Mouse (Mus musculus) midbrain, embryonic 14.5 days (tissue): ENCODE results near the gene Ppara. TPM values are rescaled to one million over a fixed set of nuclear protein-coding genes. Genes with fewer than 3 reads are reported as not detected.
A peak's percentile ranks its signal among the peaks of the same experiment; 100 is the strongest.

Source experiments
- ATAC-seq: fragments of 200-750 bp; cut with Nextera tagmentation; 2 replicates; pipeline ENCODE4 v1.8.0; 2017; ENCODE audit warnings: moderate number of reproducible peaks, moderate library complexity; ENCODE audit not compliant: low FRiP score, low TSS enrichment
- DNase-seq: peaks from one replicate; pipeline ENCODE4 v3.0.0-alpha.2; 2015
- H3K27ac ChIP-seq: fragments of 300-500 bp; sonication (generic); replicated peaks from 2 replicates; pipeline ENCODE4 v1.5.1; 2014; ENCODE audit warnings: mild to moderate bottlenecking, low read depth, low read length, moderate library complexity
- H3K27me3 ChIP-seq: fragments of 300-500 bp; sonication (generic); 2 replicates; pipeline ENCODE4 v1.6.1; 2014; ENCODE audit warnings: low read length, control low read depth, mixed read lengths; ENCODE audit not compliant: control insufficient read depth, insufficient read depth
- H3K36me3 ChIP-seq: fragments of 300-500 bp; sonication (generic); 2 replicates; pipeline ENCODE4 v1.6.1; 2014; ENCODE audit warnings: low read length, control low read depth; ENCODE audit not compliant: control insufficient read depth, insufficient read depth
- H3K4me1 ChIP-seq: fragments of 300-500 bp; sonication (generic); 2 replicates; pipeline ENCODE4 v1.6.1; 2014; ENCODE audit warnings: mild to moderate bottlenecking, antibody characterized with exemption, low read length, control low read depth; ENCODE audit not compliant: control insufficient read depth, insufficient read depth
- H3K4me2 ChIP-seq: fragments of 300-500 bp; sonication (generic); 2 replicates; pipeline ENCODE4 v1.6.1; 2014; ENCODE audit warnings: mild to moderate bottlenecking, low read length, moderate library complexity
- H3K4me3 ChIP-seq: fragments of 300-500 bp; sonication (generic); replicated peaks from 2 replicates; pipeline ENCODE4 v1.5.1; 2014; ENCODE audit warnings: low read depth, low read length
- H3K9ac ChIP-seq: fragments of 300-500 bp; sonication (generic); replicated peaks from 2 replicates; pipeline ENCODE4 v1.6.1; 2014; ENCODE audit warnings: mild to moderate bottlenecking, low read length, moderate library complexity
- H3K9me3 ChIP-seq: fragments of 300-500 bp; sonication (generic); 2 replicates; pipeline ENCODE4 v1.6.1; 2016; ENCODE audit warnings: low read length, control low read depth, mixed read lengths; ENCODE audit not compliant: control insufficient read depth
- WGBS: fragments of 180-500 bp; shearing (Covaris S2); extraction: QIAGEN DNeasy Blood & Tissue Kit; methylation state at CpG from one replicate; pipeline ENCODE4 v1.1.7; 2014; 5-methylcytosine and 5-hydroxymethylcytosine counted together
- polyA plus RNA-seq: library from polyadenylated mRNA; unstranded; fragments of >200 nt; fragmentation: Nextera tagmentation; extraction: Ambion mirVana; gene quantifications from 2 replicates; pipeline ENCODE4 v1.2.1, GENCODE M21; 2014

Gene Ppara
- polyA plus RNA-seq, 1 experiment from 2014 or later = 0.89 TPM

GRCm38 (mm10) chr15:85729256-85729655, 5.5 kb upstream of the Ppara start:
- Histone ChIP-seq H3K4me1 (no peaks in the 10 kb centered on the region), H3K36me3 (no peaks in the 10 kb centered on the region), H3K9me3 (no peaks in the 10 kb centered on the region), H3K4me2 (no peak overlapping the region), H3K27me3 (peaks cover 21% of the 10 kb centered on the region), H3K9ac (no peak overlapping the region), H3K27ac (no peak overlapping the region), H3K4me3 (no peak overlapping the region)
- DNase-seq = no peak
- 82% methylated on average over 9 of the region's 9 CpGs for WGBS
- no peak for ATAC-seq

GRCm38 (mm10) chr15:85730027-85730426, 4.8 kb upstream of the Ppara start:
- no peak overlapping the region for H3K9ac ChIP-seq
- peaks cover 29% of the 10 kb centered on the region for H3K27me3 ChIP-seq
- 47% methylated on average over 2 of the region's 2 CpGs for WGBS
- no peaks in the 10 kb centered on the region for H3K36me3 ChIP-seq
- ATAC-seq (no peak), DNase-seq (no peak)
- H3K4me2 ChIP-seq = no peak overlapping the region
- H3K4me1 ChIP-seq = peaks cover under 1% of the 10 kb centered on the region; the same call in 1 of the 2 replicates
- no peak overlapping the region for H3K4me3 ChIP-seq
- no peaks in the 10 kb centered on the region for H3K9me3 ChIP-seq
- H3K27ac ChIP-seq = no peak overlapping the region

GRCm38 (mm10) chr15:85731885-85732603, 2.7 kb upstream of the Ppara start:
- no peak for DNase-seq
- Histone ChIP-seq H3K4me1 (peaks cover 6% of the 10 kb centered on the region; the same call in 1 of the 2 replicates), H3K36me3 (no peaks in the 10 kb centered on the region), H3K9me3 (no peaks in the 10 kb centered on the region), H3K27me3 (peaks cover 49% of the 10 kb centered on the region), H3K27ac (no peak overlapping the region), H3K9ac (no peak overlapping the region), H3K4me2 (no peak overlapping the region), H3K4me3 (no peak overlapping the region)
- ATAC-seq = no peak
- WGBS = 76% methylated on average over 3 of the region's 3 CpGs

GRCm38 (mm10) chr15:85732604-85732968, 2.2 kb upstream of the Ppara start:
- peaks cover 6% of the 10 kb centered on the region; the same call in 1 of the 2 replicates for H3K4me1 ChIP-seq
- no peak overlapping the region for H3K27ac ChIP-seq
- DNase-seq (no peak), ATAC-seq (no peak)
- no peak overlapping the region for H3K9ac ChIP-seq
- H3K36me3 ChIP-seq = no peaks in the 10 kb centered on the region
- no peak overlapping the region for H3K4me3 ChIP-seq
- H3K27me3 ChIP-seq = peaks cover 53% of the 10 kb centered on the region
- H3K9me3 ChIP-seq = no peaks in the 10 kb centered on the region
- 73% methylated on average over 5 of the region's 5 CpGs for WGBS
- H3K4me2 ChIP-seq = no peak overlapping the region

DNA sequence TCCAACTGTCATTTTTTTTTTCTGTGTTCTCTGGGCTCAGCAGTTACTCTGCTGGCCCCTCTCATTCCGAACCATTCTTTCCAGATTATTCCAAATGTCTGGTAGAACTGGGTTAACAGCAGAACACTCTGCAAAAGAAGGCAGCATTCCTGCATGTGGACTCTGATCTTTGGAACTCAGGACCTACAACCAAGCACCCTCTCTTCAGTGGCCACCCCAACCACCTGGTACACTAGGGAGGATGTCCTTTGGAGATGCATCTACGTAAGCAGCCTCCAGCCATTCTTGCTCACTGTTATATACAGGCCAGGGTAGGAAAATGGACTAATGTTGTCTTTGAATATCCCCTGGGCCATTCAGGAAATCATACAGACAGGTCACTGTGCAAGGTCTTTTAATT, 1.1 kb upstream of the Ppara start:
- Histone ChIP-seq H3K4me1 (peaks cover 6% of the 10 kb centered on the region; the same call in 1 of the 2 replicates), H3K27me3 (peaks cover 56% of the 10 kb centered on the region), H3K4me2 (no peak overlapping the region), H3K9ac (no peak overlapping the region), H3K36me3 (no peaks in the 10 kb centered on the region), H3K4me3 (no peak overlapping the region), H3K27ac (no peak overlapping the region), H3K9me3 (no peaks in the 10 kb centered on the region)
- WGBS = 86% methylated on average over 2 of the region's 2 CpGs
- ATAC-seq (no peak), DNase-seq (no peak)

DNA sequence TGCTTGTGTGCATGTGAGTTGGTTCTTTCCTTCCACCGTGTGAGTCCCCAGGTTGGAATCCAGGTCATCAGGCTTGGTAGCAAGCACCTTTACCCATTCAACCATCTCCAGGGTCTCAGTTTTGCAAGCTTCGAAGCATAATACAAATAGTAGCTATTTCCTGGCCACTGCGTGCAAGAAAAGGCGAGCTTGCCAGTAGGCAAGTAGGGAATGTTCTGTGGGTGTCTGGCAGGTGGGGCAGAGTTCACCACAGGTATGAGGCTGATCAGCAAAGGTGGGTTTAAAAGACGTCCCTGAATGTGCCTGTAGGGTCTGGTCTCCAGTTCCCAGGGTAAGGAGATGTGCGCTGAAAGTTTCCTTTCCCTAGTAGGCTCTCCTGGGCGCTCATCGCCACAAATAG, 635 bp upstream of the Ppara start:
- ATAC-seq (no peak), DNase-seq (no peak)
- Histone ChIP-seq H3K4me2 (peak overlapping the region; percentile 70; the same call in 1 of the 2 replicates), H3K9me3 (no peaks in the 10 kb centered on the region), H3K27me3 (peaks cover 59% of the 10 kb centered on the region), H3K9ac (no peak overlapping the region), H3K4me1 (peaks cover 6% of the 10 kb centered on the region; the same call in 1 of the 2 replicates), H3K27ac (no peak overlapping the region), H3K36me3 (no peaks in the 10 kb centered on the region), H3K4me3 (no peak overlapping the region)
- WGBS = 46% methylated on average over 8 of the region's 8 CpGs

DNA sequence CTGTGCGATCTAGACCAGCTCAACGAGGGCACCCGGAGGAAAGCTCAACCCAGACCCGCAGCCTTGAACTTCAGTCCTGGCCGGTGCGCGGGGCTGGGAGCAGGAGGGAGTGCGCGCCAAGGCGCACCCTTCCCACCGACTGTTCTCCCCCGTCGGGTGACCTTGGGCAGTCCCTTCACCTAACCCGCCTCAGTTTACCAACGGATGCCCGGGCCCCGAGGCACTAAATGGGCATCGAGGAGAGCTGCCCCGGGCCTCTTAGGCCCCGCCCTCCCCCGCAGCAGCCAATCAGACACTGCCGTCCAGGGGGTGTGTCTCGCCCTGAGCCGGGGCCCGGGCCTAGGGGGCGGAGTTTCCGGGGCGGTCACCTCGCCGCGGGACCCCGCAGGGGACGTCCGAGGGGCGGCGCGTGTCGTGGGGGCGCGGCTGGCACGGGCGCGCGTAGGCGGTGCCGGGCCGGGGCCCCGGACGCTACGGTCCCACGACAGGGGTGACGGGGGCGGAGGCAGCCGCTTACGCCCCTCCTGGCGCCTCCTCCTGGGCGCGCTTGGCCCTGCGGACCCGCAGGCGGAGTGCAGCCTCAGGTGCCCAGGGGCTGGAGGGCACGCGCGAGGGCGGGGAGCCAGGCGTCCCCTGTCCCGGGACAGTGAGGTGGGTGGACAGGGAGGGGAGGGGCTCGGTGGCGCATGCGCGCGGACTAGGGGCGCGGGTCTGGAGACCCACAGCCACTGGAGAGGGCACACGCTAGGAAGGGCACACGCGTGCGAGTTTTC, 466 bp downstream of the Ppara start:
- H3K4me3 ChIP-seq = peak overlapping the region; percentile 50
- H3K4me2 ChIP-seq = peak overlapping the region; percentile 70
- H3K9me3 ChIP-seq = no peaks in the 10 kb centered on the region
- WGBS = 1% methylated on average over 62 of the region's 78 CpGs
- peak; percentile 87 for ATAC-seq
- peaks cover 59% of the 10 kb centered on the region for H3K27me3 ChIP-seq
- peak overlapping the region; percentile 39; the same call in 1 of the 2 replicates for H3K9ac ChIP-seq
- no peak overlapping the region for H3K27ac ChIP-seq
- H3K4me1 ChIP-seq = peaks cover 6% of the 10 kb centered on the region; the same call in 1 of the 2 replicates
- no peaks in the 10 kb centered on the region for H3K36me3 ChIP-seq
- peak; percentile 79 for DNase-seq

GRCm38 (mm10) chr15:85735836-85736190, 1.0 kb downstream of the Ppara start:
- Histone ChIP-seq H3K4me2 (peak overlapping the region; percentile 70), H3K36me3 (no peaks in the 10 kb centered on the region), H3K27ac (no peak overlapping the region), H3K4me3 (peak overlapping the region; percentile 50), H3K4me1 (peaks cover 6% of the 10 kb centered on the region; the same call in 1 of the 2 replicates), H3K9ac (0 out of 2 replicates have a peak overlapping the region, but pooled peaks have one; percentile 39), H3K27me3 (peaks cover 59% of the 10 kb centered on the region), H3K9me3 (no peaks in the 10 kb centered on the region)
- WGBS = under 1% methylated on average over 25 of the region's 25 CpGs
- no peak for ATAC-seq
- DNase-seq = no peak
